Mouse (Mus musculus): ENCODE results near the gene Uts2r. TPM values are rescaled to one million over a fixed set of nuclear protein-coding genes. Genes with fewer than 3 reads are reported as not detected.
A peak's percentile ranks its signal among the peaks of the same experiment; 100 is the strongest.

Uts2r gene
- total and polyA plus RNA-seq, 2 experiments: not detected

DNA sequence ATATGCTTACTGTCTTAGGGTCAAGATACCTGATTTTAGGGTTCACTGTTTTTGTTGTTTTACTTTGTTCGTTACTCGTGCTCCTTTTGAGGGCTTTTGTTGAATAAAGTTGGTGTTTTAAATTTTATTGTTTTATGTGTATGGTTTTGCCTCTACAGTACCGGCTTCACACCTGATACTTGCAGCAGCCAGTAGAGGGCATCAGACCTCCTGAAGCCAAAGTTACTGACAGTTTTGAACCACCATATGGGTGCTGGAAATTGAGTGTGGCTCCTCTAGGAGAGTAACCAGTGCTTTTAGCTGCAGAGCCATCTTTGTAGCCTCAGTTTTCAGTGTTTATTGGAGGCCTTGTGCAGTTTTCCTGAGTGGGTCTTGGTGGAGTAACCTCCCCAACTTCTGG, 11.9 kb upstream of the Uts2r start:
- H3K9ac ChIP-seq (ENCODE audit: low read depth, low read length): no peak overlapping the region
- H3K79me2 ChIP-seq (ENCODE audit: control insufficient read depth, insufficient read depth, low read length): no peaks in the 10 kb centered on the region
- H3K4me1 ChIP-seq (ENCODE audit: control insufficient read depth, insufficient read depth, low read length): peaks cover 7% of the 10 kb centered on the region; the same call in 1 of the 2 replicates
- H3K36me3 ChIP-seq (ENCODE audit: control insufficient read depth, insufficient read depth, low read length): no peaks in the 10 kb centered on the region
- 86% methylated on average over 3 of the region's 3 CpGs for WGBS
- no peak overlapping the region for H3K4me3 ChIP-seq (ENCODE audit: insufficient read depth, low read depth, low read length)
- no peaks in the 10 kb centered on the region for H3K27me3 ChIP-seq (ENCODE audit: control insufficient read depth, insufficient read depth, low read length)
- TF ChIP-seq POLR2A (IDR thresholded peaks at IDR 0.05; ENCODE audit: extremely low read depth, insufficient read depth, low read length) (no peak), CTCF (IDR thresholded peaks at IDR 0.05; ENCODE audit: low read depth, low read length) (peak; percentile 38; the same call in 1 of the 2 replicates)
- no peak for DNase-seq (ENCODE audit: extremely low read depth, low read depth, low spot score)
- no peak overlapping the region for H3K27ac ChIP-seq (replicated peaks; ENCODE audit: insufficient read depth, low read depth, low read length)

DNA sequence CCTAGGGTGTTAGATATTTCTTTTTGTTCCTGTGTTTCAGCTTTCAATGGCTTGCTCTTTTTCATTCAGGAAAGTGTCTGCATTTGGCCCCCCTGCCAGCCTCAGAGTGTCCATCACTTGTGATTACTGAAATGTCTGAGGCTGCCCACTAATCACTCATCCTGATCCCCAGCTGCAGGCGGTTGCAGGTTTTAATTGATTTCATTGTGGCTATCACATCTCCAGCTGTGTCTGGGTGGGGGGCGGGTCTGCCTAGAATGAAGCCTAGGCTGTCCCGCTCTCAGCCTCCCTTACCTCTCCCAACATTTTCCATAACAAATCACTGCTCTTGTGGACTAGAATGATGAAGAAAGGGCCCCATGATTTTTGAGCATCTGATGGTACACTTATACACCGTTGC, 5.9 kb upstream of the Uts2r start:
- WGBS: 75% methylated on average over 4 of the region's 4 CpGs
- Histone ChIP-seq H3K9ac (ENCODE audit: low read depth, low read length) (no peak overlapping the region), H3K27me3 (ENCODE audit: control insufficient read depth, insufficient read depth, low read length) (no peaks in the 10 kb centered on the region; the same call in 1 of the 2 replicates), H3K36me3 (ENCODE audit: control insufficient read depth, insufficient read depth, low read length) (no peaks in the 10 kb centered on the region), H3K79me2 (ENCODE audit: control insufficient read depth, insufficient read depth, low read length) (no peaks in the 10 kb centered on the region), H3K4me1 (ENCODE audit: control insufficient read depth, insufficient read depth, low read length) (peaks cover 8% of the 10 kb centered on the region), H3K27ac (replicated peaks; ENCODE audit: insufficient read depth, low read depth, low read length) (no peak overlapping the region), H3K4me3 (ENCODE audit: insufficient read depth, low read depth, low read length) (no peak overlapping the region)
- TF ChIP-seq POLR2A (IDR thresholded peaks at IDR 0.05; ENCODE audit: extremely low read depth, insufficient read depth, low read length) (no peak), CTCF (IDR thresholded peaks at IDR 0.05; ENCODE audit: low read depth, low read length) (no peak)
- DNase-seq (ENCODE audit: extremely low read depth, low read depth, low spot score): no peak

DNA sequence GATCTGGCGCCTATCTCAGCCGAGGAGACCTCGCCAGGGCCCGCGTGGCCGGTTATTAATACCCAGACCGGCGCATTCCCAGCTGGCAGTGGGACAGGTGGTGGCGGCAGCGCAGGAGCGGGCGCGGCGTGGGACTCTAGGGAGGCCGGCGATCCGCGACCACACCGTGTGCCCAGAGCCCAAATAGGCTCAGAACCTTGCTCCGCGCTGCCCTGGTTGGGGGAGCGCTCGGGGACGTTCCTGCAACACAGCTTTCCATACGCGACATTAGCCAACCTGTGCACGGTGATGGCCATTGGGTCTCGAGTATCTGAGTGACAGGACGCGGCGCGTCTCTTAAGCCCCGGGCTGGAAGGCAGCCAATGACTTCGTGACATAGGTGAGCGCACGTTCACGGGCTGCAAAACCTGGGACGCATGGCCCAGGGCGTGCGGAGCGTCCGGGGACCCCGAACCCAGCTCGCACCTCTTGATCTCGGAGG, 3.6 kb upstream of the Uts2r start:
- TF ChIP-seq POLR2A (IDR thresholded peaks at IDR 0.05; ENCODE audit: extremely low read depth, insufficient read depth, low read length) (no peak), CTCF (IDR thresholded peaks at IDR 0.05; ENCODE audit: low read depth, low read length) (no peak)
- H3K36me3 ChIP-seq (ENCODE audit: control insufficient read depth, insufficient read depth, low read length): no peaks in the 10 kb centered on the region
- H3K4me1 ChIP-seq (ENCODE audit: control insufficient read depth, insufficient read depth, low read length): peaks cover 8% of the 10 kb centered on the region
- DNase-seq (ENCODE audit: extremely low read depth, low read depth, low spot score): no peak
- no peak overlapping the region for H3K27ac ChIP-seq (replicated peaks; ENCODE audit: insufficient read depth, low read depth, low read length)
- H3K4me3 ChIP-seq (ENCODE audit: insufficient read depth, low read depth, low read length): no peak overlapping the region
- H3K79me2 ChIP-seq (ENCODE audit: control insufficient read depth, insufficient read depth, low read length): no peaks in the 10 kb centered on the region
- no peak overlapping the region for H3K9ac ChIP-seq (ENCODE audit: low read depth, low read length)
- H3K27me3 ChIP-seq (ENCODE audit: control insufficient read depth, insufficient read depth, low read length): no peaks in the 10 kb centered on the region; the same call in 1 of the 2 replicates
- WGBS: 6% methylated on average over 45 of the region's 45 CpGs

DNA sequence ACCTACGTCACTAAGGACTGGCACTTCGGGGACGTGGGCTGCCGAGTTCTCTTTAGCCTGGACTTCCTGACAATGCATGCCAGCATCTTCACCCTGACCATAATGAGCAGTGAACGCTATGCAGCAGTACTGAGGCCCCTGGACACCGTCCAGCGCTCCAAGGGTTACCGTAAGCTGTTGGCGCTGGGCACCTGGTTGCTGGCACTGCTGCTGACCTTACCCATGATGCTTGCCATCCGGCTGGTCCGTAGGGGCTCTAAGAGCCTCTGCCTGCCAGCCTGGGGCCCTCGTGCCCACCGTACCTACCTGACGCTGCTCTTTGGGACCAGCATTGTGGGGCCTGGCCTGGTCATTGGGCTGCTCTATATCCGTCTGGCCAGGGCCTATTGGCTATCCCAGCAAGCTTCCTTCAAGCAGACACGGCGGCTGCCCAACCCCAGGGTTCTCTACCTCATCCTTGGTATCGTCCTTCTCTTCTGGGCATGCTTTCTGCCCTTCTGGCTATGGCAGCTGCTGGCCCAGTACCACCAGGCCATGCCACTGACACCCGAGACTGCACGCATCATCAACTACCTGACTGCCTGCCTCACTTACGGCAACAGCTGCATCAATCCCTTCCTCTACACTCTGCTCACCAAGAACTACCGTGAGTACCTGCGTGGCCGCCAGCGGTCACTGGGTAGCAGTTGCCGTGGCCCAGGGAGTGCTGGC, 720 bp downstream of the Uts2r start:
- Histone ChIP-seq H3K9ac (ENCODE audit: low read depth, low read length) (no peak overlapping the region), H3K36me3 (ENCODE audit: control insufficient read depth, insufficient read depth, low read length) (no peaks in the 10 kb centered on the region), H3K4me1 (ENCODE audit: control insufficient read depth, insufficient read depth, low read length) (peaks cover 5% of the 10 kb centered on the region; the same call in 1 of the 2 replicates), H3K4me3 (ENCODE audit: insufficient read depth, low read depth, low read length) (no peak overlapping the region), H3K79me2 (ENCODE audit: control insufficient read depth, insufficient read depth, low read length) (no peaks in the 10 kb centered on the region), H3K27ac (replicated peaks; ENCODE audit: insufficient read depth, low read depth, low read length) (no peak overlapping the region), H3K27me3 (ENCODE audit: control insufficient read depth, insufficient read depth, low read length) (no peaks in the 10 kb centered on the region; the same call in 1 of the 2 replicates)
- TF ChIP-seq CTCF (IDR thresholded peaks at IDR 0.05; ENCODE audit: low read depth, low read length) (no peak), POLR2A (IDR thresholded peaks at IDR 0.05; ENCODE audit: extremely low read depth, insufficient read depth, low read length) (no peak)
- 96% methylated on average over 26 of the region's 26 CpGs for WGBS
- DNase-seq (ENCODE audit: extremely low read depth, low read depth, low spot score): no peak

DNA sequence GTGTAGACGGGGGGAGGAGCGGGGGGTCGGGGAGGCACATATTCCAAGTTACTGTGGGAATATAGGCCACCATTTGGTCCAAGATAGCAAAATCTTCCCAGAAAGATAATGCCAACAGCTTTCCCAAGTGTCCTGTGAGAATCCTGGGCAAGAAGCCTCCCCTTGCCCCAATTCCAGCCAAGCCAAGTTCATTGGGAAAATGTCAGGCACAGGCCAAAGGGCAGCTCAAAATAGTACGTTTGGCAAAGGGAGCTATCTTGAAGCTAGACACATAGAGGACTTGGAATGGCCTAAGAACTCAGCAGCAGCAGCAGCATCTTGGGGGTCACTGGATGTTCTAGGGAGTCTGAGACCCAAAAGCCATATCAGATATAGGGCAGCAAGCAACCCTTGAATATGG, 3.7 kb downstream of the Uts2r start:
- TF ChIP-seq POLR2A (IDR thresholded peaks at IDR 0.05; ENCODE audit: extremely low read depth, insufficient read depth, low read length) (no peak), CTCF (IDR thresholded peaks at IDR 0.05; ENCODE audit: low read depth, low read length) (no peak)
- Histone ChIP-seq H3K27ac (replicated peaks; ENCODE audit: insufficient read depth, low read depth, low read length) (no peak overlapping the region), H3K27me3 (ENCODE audit: control insufficient read depth, insufficient read depth, low read length) (no peaks in the 10 kb centered on the region), H3K9ac (ENCODE audit: low read depth, low read length) (no peak overlapping the region), H3K36me3 (ENCODE audit: control insufficient read depth, insufficient read depth, low read length) (no peaks in the 10 kb centered on the region), H3K4me1 (ENCODE audit: control insufficient read depth, insufficient read depth, low read length) (no peaks in the 10 kb centered on the region), H3K79me2 (ENCODE audit: control insufficient read depth, insufficient read depth, low read length) (no peaks in the 10 kb centered on the region), H3K4me3 (ENCODE audit: insufficient read depth, low read depth, low read length) (no peak overlapping the region)
- DNase-seq (ENCODE audit: extremely low read depth, low read depth, low spot score): no peak
- WGBS: 86% methylated on average over 4 of the region's 4 CpGs

DNA sequence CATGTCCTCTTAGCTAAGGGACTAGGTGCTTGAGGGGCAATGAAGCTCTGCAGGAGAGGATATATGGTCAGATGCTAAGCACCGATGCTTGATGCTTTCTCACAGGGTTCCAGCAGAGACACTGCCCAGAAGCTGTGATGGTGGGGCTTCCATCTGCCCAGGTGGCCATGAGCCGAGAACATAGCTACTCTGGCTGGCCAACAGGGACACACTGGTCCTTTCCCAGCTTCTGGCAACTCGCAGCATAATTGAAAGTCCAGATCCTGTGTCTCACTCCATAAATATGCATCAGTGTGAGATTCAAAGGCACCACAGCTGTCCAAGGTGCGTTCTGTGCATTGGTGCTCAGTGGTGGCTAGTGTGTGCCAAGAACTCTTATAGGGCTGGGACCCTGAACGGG, 13.1 kb downstream of the Uts2r start:
- 92% methylated on average over 5 of the region's 5 CpGs for WGBS
- H3K9ac ChIP-seq (ENCODE audit: low read depth, low read length): no peak overlapping the region
- no peak overlapping the region for H3K27ac ChIP-seq (replicated peaks; ENCODE audit: insufficient read depth, low read depth, low read length)
- TF ChIP-seq CTCF (IDR thresholded peaks at IDR 0.05; ENCODE audit: low read depth, low read length): no peak
- TF ChIP-seq POLR2A (IDR thresholded peaks at IDR 0.05; ENCODE audit: extremely low read depth, insufficient read depth, low read length): no peak
- H3K79me2 ChIP-seq (ENCODE audit: control insufficient read depth, insufficient read depth, low read length): no peaks in the 10 kb centered on the region
- no peak overlapping the region for H3K4me3 ChIP-seq (ENCODE audit: insufficient read depth, low read depth, low read length)
- H3K4me1 ChIP-seq (ENCODE audit: control insufficient read depth, insufficient read depth, low read length): no peaks in the 10 kb centered on the region
- no peak for DNase-seq (ENCODE audit: extremely low read depth, low read depth, low spot score)
- H3K27me3 ChIP-seq (ENCODE audit: control insufficient read depth, insufficient read depth, low read length): no peaks in the 10 kb centered on the region
- no peaks in the 10 kb centered on the region for H3K36me3 ChIP-seq (ENCODE audit: control insufficient read depth, insufficient read depth, low read length)
